Mouse (Mus musculus): ENCODE data around the gene Btnl1.
A peak's percentile ranks its signal among the peaks of the same experiment; 100 is the strongest.

Gene Btnl1

GRCm38 (mm10) chr17:34384699-34385098 lies 7.8 kb downstream of the Btnl1 start:
- peak; percentile 39 for DNase-seq (ENCODE audit: low read depth, low spot score)

GRCm38 (mm10) chr17:34386656-34387055 lies 9.7 kb downstream of the Btnl1 start:
- no peak for DNase-seq (ENCODE audit: low read depth, low spot score)

- DNase-seq (ENCODE audit: low read depth, low spot score), result peak; percentile 73
Measured at GRCm38 (mm10) chr17:34388513-34388912, 11.6 kb downstream of the Btnl1 start.

DNA sequence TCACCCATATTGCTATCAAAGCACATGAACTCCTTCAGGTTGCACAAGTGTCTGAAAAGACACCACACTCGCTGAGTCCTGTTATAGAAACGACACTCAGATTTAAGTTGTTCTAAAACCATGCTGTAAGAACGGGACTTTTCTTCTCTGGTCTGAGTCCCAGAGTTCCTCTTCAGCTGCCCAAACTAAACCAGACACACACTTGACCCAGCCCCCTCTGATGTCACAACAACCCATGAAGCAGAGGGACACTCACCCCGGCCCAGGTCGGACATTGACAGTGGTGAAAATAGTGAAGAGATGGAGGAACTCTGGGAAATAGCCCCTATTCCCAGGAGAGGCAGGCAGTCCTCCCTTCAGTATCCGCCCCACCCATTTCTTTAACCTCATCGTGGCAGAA lies 14.6 kb downstream of the Btnl1 start:
- no peak for DNase-seq (ENCODE audit: low read depth, low spot score)

- peak; percentile 58 for DNase-seq (ENCODE audit: low read depth, low spot score)
Measured at GRCm38 (mm10) chr17:34392321-34392720, 15.4 kb downstream of the Btnl1 start.

- DNase-seq (ENCODE audit: low read depth, low spot score), result peak; percentile 19
Measured at GRCm38 (mm10) chr17:34397357-34397756, 20.4 kb downstream of the Btnl1 start.

DNA sequence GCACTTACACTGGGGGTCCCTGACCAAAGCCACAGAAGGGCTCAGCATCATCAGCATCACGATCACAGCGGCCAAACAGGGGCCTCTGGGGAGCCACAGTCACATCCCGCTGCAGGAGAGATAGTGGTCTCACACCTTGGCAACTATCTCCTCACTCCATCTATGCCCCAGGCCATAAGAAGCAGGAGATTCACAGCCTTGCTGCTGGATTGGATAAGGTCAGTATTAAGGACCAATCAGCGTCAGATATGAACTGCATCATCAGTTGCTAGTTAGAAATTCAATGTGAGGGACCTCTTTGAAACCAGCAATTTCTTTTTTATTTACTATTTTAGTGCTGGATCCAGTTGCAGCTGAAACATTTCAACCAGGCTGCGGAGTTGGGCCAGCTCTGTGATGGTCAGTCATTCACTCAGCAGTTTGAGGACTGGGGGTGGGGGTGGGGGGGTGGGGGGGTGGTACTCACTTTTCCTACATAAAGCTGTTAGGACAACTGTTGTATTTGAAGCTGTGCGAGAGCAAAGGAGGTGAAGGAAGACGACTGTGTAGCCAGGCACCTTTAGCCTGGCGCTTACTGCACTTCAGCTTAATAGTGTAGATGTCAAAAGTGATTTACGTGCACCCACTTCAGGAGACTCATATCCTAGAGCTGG lies 21.3 kb downstream of the Btnl1 start:
- peak; percentile 94 for DNase-seq (ENCODE audit: low read depth, low spot score)

GRCm38 (mm10) chr17:34398711-34399393 lies 21.9 kb downstream of the Btnl1 start, which contains the start of gene BC051142:
Gene BC051142, plus strand, starts transcription at chr17:34398820.
- peak; percentile 98 for DNase-seq (ENCODE audit: low read depth, low spot score)

- DNase-seq (ENCODE audit: low read depth, low spot score), result no peak
Measured at GRCm38 (mm10) chr17:34399394-34399715, 22.4 kb downstream of the Btnl1 start.

DNA sequence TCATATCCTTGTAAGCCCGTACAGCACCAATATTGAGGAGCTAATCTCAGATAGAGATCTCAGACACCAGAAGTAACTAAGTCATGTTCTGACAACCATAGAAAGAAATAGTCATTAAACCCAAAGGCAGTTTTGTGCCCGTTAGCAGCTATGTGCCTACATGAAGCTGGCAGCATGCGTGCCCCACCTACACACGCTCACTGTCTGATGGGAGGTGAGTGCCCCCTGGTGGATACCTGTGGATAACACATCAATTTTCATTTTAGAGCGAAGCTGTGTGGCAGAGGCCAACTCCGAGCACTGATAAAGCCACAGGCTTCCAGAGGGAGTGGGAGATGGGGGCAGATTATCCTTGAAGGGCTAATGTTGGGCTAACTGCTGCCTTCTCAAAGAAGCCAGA lies 34.2 kb downstream of the Btnl1 start:
- peak; percentile 87 for DNase-seq (ENCODE audit: low read depth, low spot score)

DNA sequence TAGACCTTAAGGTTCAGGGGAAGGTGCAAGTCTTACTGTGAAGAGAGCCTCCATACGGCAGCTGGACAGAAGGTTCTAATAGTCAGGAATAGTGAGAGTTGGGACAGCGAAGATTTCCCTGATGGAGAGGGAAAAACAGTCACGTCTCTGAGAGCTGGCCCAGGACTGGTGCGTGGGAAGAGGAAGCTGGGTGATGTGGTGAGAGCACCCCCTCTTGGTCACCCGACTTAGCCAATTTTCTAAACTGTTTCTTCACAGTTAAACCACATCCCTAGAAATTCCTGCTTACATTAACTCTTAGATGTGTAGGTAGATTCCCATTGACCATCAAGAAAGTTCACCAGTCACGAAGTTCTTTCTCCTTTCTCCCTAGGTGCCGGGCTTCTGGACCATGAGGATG lies 43.1 kb downstream of the Btnl1 start:
- DNase-seq (ENCODE audit: low read depth, low spot score), result no peak

DNA sequence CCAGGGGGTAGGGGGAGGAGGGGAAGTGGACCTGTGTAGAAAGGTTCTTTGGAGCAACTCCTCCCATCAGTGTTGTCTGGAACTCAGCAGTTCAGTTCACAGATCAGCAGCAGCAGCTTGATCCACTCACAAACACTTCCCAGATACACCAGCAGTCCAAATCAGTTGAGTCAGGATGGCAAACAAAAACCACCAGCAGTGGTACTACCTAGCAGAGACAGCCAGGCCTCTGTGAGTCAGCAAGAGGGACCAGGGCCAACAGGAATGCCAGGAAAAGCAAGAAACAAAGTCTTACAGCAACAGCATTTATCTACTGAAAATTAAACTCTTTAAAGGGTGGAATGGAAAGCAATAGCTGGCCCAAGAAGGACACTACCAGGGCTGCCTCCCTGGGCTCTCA lies 50.7 kb downstream of the Btnl1 start:
- DNase-seq (ENCODE audit: low read depth, low spot score), result peak; percentile 65
